Mouse (Mus musculus) embryo, embryonic 9.5 days (tissue): ENCODE data around the gene Dbn1.
A peak's percentile ranks its signal among the peaks of the same experiment; 100 is the strongest.

Experiments
- DNase-seq: peaks from one replicate; pipeline ENCODE4 v3.0.0-alpha.2; 2017; ENCODE audit errors: extremely low spot score

Dbn1 gene

GRCm38 (mm10) chr13:55478036-55478435 is 9.9 kb downstream of the Dbn1 start:
- DNase-seq, result peak; percentile 41

DNA sequence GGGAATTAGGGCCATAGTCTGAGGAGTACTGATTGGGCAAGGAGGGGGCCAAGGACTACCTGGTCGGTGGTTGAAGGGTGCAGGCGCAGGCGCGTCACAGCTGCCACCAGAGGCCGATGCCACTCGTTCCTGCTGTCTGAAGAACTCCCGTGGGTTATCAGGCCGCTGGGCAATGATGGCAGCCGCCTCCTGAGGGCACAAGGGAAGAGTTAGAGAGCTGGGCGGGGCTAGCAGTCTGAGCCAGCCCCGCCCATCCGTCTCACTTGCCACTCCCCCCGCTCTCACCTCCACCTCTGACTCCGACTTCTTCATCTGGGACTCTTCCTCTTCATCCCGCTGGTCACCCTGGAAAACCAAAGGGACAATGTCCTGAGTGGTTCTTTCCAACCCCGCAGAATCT is 10.4 kb downstream of the Dbn1 start:
- no peak for DNase-seq

- no peak for DNase-seq
These were observed 11.7 kb downstream of the Dbn1 start for GRCm38 (mm10) chr13:55476256-55476655.

- no peak for DNase-seq
These were observed 12.2 kb downstream of the Dbn1 start for GRCm38 (mm10) chr13:55475750-55476149.

DNA sequence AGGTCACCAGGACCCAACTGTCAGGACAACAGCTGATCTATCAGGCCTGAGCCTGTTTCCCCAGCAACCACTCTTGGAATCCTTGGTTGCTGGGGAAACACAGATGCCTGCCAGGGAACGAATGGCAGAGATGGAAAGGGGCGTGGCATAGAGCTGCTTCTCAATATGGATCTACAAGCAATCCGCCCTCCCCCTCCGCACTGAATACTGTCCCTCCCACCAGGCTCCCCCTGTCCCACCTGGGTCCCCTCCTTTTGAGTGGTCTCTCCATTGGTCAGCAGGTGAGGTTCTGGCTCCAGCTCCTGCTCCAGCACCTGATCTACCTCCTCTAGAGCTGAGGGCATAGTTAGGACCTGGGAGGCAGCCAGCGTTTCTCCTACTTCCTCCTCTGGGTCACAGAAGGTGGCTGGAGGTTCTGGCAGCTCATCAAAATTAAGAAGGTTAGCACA is 13.3 kb downstream of the Dbn1 start:
- peak; percentile 63 for DNase-seq

DNA sequence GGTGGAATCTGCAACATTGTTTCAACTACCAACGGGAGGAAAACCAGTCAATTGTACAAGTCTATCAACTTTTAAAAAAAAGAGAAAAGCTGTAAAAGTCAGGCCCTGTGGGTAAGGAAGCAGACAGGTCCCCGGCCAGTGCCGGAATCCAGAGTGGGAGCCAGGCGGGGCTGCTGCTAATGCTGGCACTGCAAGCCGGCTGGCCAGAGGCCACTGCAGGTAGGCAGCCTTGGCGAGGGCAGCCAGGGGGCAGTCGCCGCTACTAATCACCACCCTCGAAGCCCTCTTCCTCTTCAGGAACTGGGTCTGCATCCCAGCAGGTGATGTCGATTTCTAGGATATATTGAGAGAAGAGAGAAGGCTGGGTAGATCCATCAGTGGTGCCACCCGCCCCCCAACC is 13.9 kb downstream of the Dbn1 start:
- no peak for DNase-seq

- DNase-seq, result peak; percentile 76
These were observed 14.7 kb downstream of the Dbn1 start for GRCm38 (mm10) chr13:55473076-55473831.

GRCm38 (mm10) chr13:55472132-55473022 is 15.5 kb downstream of the Dbn1 start:
- DNase-seq, result peak; percentile 73

DNA sequence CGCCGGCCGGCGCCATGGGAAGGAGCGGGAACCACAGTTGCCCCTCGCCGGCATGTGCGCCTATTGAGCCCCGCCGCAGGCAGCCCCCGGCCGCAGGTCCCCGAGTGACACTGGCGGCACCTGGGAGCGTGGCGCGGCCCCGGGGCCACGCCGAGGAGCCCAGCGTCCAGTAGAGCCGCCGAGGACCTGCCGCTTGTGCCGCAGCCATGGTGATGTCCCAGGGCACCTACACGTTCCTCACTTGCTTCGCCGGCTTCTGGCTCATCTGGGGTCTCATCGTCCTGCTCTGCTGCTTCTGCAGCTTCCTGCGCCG is 16.1 kb downstream of the Dbn1 start:
- no peak for DNase-seq

- DNase-seq, result peak; percentile 96
These were observed 16.6 kb downstream of the Dbn1 start for GRCm38 (mm10) chr13:55471156-55471818.

DNA sequence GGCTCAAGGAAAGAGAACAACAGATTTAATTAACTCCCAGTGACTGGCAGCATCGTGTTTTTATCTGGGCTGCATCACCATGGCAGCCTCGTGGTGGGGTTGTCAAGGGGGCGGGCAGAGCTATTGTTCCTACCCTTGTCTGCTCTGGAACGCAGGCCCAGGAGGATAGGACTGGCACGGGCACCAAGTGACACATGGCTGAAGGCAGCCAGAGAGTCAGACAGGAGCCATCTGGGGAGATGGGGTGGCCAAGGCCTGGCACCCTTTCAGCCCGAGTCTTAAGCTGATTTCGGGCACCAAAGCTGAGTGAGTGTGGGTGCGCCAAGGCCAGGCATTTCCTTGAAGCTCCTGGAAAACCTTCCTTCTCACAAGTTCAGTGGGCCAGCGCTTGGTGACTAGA is 17.5 kb downstream of the Dbn1 start:
- no peak for DNase-seq

DNA sequence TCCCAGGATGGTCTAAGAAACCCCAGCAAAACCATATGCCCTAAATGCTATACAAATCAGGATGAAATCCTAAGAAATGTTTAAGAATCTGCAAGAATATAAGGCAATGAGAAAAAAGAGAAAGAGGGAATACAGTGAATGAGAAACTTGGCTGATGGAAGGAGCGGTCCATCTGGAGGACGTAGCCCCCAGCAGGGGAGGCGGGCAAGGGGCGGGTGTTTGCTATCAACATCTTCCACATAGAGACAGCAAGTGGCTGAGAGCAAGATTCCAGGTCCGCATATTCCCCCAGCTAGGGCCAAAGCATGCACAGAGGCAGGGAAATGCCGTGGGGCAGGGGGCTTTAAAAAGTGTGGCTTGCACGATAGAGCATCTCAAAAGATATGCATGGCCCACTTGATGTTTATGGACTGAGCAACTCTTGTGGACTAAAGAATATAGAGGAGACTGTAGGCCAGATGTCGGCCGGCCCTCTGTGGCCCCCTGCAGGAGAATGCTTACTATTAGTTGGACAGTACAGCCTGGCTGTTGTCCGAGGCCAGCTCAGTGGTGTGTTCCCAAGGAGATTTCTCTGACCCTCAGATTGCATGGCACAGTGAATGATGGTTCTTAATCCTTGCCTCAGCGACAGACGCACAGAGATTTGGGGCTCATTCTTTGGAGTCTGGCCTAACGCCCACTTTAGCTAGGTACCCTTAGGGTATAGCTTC is 18.9 kb downstream of the Dbn1 start:
- peak; percentile 52 for DNase-seq

- DNase-seq, result no peak
These were observed 22.0 kb downstream of the Dbn1 start for GRCm38 (mm10) chr13:55465830-55466440.

GRCm38 (mm10) chr13:55465184-55465583 is 22.7 kb downstream of the Dbn1 start:
- DNase-seq, result no peak

DNA sequence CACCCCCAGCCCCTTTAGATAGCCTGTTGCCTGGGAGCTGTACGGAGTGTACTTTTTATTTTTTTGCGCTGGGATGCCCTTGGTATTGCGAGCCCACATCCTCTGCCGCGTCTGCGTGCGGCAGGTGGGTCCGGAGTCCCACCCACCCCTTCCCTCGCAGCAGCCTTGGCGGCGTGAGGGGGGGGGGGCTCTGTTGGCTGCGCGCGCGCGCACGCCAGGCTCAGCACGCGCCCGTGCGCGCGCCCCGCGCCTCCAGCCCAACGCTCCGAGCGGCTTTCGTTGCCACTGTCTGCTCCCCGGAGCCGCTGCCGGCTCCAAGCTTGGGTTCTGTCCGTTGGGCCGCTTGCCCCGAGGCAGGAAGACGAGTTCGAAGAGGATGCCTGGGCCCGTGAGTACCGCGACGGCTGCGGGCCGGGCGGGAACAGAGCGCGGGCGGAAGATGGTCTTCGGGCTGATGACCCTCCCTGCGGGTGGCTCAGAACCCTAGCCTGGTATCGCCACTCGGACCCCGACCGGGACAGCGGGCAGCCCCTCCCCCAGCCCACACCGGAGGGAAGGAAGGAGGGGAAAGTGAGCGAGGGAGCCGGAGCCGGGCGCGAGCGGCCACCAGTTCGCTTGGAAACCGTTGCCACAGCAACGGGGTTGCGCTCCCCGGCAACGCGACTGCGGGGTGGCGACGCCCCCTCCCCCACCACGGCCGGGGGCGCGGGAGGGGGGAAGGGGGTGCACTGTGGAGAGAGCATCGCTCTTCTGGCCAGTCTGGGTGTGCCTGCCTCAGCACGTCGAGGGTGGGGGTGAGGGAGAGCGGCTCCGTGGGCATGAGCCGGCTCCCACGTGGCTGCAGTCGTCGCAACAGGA is 23.7 kb downstream of the Dbn1 start, which contains the start of gene Prr7:
Gene Prr7, plus strand, starts transcription at position 241 of the 858 bp plus-strand sequence.
- peak; percentile 88 for DNase-seq

DNA sequence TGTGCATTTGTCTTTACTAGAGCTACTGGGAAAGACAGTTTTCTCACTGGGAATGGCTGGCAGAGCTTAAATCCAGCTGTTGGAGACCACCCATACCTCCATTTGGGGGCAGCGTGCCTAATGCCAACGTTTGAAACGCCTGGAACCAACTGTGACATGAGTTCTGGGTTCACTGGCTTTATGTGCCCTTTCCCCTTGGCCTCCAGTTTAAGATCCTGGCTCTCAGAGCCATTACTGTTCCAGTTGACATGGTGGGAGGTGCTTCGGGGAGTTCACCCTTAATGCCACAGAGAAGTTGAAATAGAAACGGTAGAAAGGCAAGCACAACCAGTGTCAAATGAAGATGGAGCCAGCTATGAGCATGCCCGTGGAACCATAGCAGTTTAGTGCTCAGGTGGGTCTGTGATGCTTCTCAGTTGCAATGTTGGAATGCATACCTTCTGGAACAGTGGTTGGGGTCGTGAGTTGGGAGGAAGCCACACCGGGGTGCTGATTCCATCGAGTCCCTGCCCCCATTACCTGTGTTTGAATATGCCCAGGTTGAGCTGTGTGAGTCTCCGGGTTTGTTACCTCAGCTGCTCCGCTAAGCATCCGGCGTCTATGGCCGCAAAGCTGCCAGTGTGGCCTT is 24.4 kb downstream of the Dbn1 start:
- DNase-seq, result peak; percentile 31

DNA sequence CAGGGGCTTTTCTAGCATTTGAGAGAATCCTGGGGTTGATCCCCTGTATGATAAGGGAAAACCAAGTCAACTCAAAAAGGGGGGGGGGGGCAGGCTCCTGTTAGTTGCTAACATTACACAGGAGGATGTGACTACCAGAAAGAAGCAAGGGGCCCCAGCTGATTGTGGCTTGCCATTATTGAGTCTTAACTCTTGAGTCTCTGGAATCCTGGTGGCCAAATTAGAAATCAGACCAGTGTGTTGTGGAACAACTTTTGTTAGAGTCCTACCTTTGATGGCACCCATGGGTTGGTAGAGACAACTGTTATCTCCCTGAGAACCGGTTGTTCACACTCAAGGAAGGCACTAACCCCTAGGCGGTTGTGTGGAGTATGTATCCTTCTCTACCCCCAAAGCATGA is 24.9 kb downstream of the Dbn1 start:
- no peak for DNase-seq

GRCm38 (mm10) chr13:55451785-55452549 is 35.9 kb downstream of the Dbn1 start:
- no peak for DNase-seq

GRCm38 (mm10) chr13:55451296-55451695 is 36.6 kb downstream of the Dbn1 start:
- no peak for DNase-seq
